Mouse (Mus musculus): Measurements from ENCODE around the gene Hcn2. TPM values are rescaled to one million over a fixed set of nuclear protein-coding genes. Genes with fewer than 3 reads are reported as not detected.

The Hcn2 gene
- polyA plus RNA-seq, 1 experiment from 2014 or later, result 0.08 TPM

- peaks cover 47% of the 10 kb centered on the region for H3K27me3 ChIP-seq
- no peaks in the 10 kb centered on the region for H3K9me3 ChIP-seq
- H3K27ac ChIP-seq, result no peak overlapping the region
- peaks cover 18% of the 10 kb centered on the region for H3K4me1 ChIP-seq
- 20% methylated on average over 1 of the region's 1 CpGs for WGBS
- ATAC-seq (ENCODE audit: insufficient number of reproducible peaks, insufficient read depth, low FRiP score, low TSS enrichment), result no peak
- peaks cover 41% of the 10 kb centered on the region for H3K36me3 ChIP-seq
- H3K9ac ChIP-seq, result no peak overlapping the region
- no peak overlapping the region for H3K4me3 ChIP-seq
- no peak overlapping the region for H3K4me2 ChIP-seq (replicated peaks)
Observed at GRCm38 (mm10) chr10:79713163-79713562, 3.3 kb upstream of the Hcn2 start.

GRCm38 (mm10) chr10:79714996-79715395 is 1.4 kb upstream of the Hcn2 start:
- peaks cover 57% of the 10 kb centered on the region for H3K27me3 ChIP-seq
- no peak overlapping the region for H3K4me2 ChIP-seq (replicated peaks)
- no peaks in the 10 kb centered on the region for H3K9me3 ChIP-seq
- H3K9ac ChIP-seq, result no peak overlapping the region
- 63% methylated on average over 4 of the region's 4 CpGs for WGBS
- ATAC-seq (ENCODE audit: insufficient number of reproducible peaks, insufficient read depth, low FRiP score, low TSS enrichment), result no peak
- peaks cover 22% of the 10 kb centered on the region for H3K36me3 ChIP-seq
- peaks cover 14% of the 10 kb centered on the region for H3K4me1 ChIP-seq
- H3K27ac ChIP-seq, result no peak overlapping the region
- H3K4me3 ChIP-seq, result no peak overlapping the region

GRCm38 (mm10) chr10:79716988-79717355 is 538 bp downstream of the Hcn2 start:
- no peak for ATAC-seq (ENCODE audit: insufficient number of reproducible peaks, insufficient read depth, low FRiP score, low TSS enrichment)
- Histone ChIP-seq H3K27ac (no peak overlapping the region), H3K27me3 (peaks cover 57% of the 10 kb centered on the region), H3K9me3 (no peaks in the 10 kb centered on the region), H3K36me3 (peaks cover 3% of the 10 kb centered on the region; the same call in 1 of the 2 replicates), H3K4me2 (replicated peaks) (peak overlapping the region; percentile 98), H3K9ac (peak overlapping the region; percentile 57), H3K4me3 (peak overlapping the region; percentile 56), H3K4me1 (peaks cover 14% of the 10 kb centered on the region)
- under 1% methylated on average over 44 of the region's 44 CpGs for WGBS

- H3K9me3 ChIP-seq, result no peaks in the 10 kb centered on the region
- peak overlapping the region; percentile 98 for H3K4me2 ChIP-seq (replicated peaks)
- ATAC-seq (ENCODE audit: insufficient number of reproducible peaks, insufficient read depth, low FRiP score, low TSS enrichment), result no peak
- H3K4me1 ChIP-seq, result peaks cover 14% of the 10 kb centered on the region
- peaks cover 57% of the 10 kb centered on the region for H3K27me3 ChIP-seq
- H3K27ac ChIP-seq, result no peak overlapping the region
- H3K9ac ChIP-seq, result no peak overlapping the region
- 5% methylated on average over 43 of the region's 43 CpGs for WGBS
- H3K4me3 ChIP-seq, result peak overlapping the region; percentile 56
- H3K36me3 ChIP-seq, result no peaks in the 10 kb centered on the region
Observed at GRCm38 (mm10) chr10:79717640-79718357, 1.4 kb downstream of the Hcn2 start.

GRCm38 (mm10) chr10:79721089-79721488 is 4.7 kb downstream of the Hcn2 start:
- H3K27ac ChIP-seq, result no peak overlapping the region
- H3K27me3 ChIP-seq, result peaks cover 31% of the 10 kb centered on the region
- no peak for ATAC-seq (ENCODE audit: insufficient number of reproducible peaks, insufficient read depth, low FRiP score, low TSS enrichment)
- H3K9ac ChIP-seq, result no peak overlapping the region
- no peaks in the 10 kb centered on the region for H3K36me3 ChIP-seq
- peaks cover 14% of the 10 kb centered on the region for H3K4me1 ChIP-seq
- no peak overlapping the region for H3K4me2 ChIP-seq (replicated peaks)
- no peaks in the 10 kb centered on the region for H3K9me3 ChIP-seq
- WGBS, result 66% methylated on average over 5 of the region's 5 CpGs
- no peak overlapping the region for H3K4me3 ChIP-seq

- H3K27me3 ChIP-seq, result peaks cover 12% of the 10 kb centered on the region
- H3K9ac ChIP-seq, result no peak overlapping the region
- no peak overlapping the region for H3K4me2 ChIP-seq (replicated peaks)
- H3K36me3 ChIP-seq, result no peaks in the 10 kb centered on the region
- 67% methylated on average over 6 of the region's 6 CpGs for WGBS
- no peaks in the 10 kb centered on the region for H3K9me3 ChIP-seq
- ATAC-seq (ENCODE audit: insufficient number of reproducible peaks, insufficient read depth, low FRiP score, low TSS enrichment), result no peak
- H3K4me3 ChIP-seq, result no peak overlapping the region
- H3K4me1 ChIP-seq, result no peaks in the 10 kb centered on the region
- H3K27ac ChIP-seq, result no peak overlapping the region
Observed at GRCm38 (mm10) chr10:79723047-79723446, 6.6 kb downstream of the Hcn2 start.

- H3K9me3 ChIP-seq, result no peaks in the 10 kb centered on the region
- no peak overlapping the region for H3K4me3 ChIP-seq
- peaks cover 5% of the 10 kb centered on the region for H3K27me3 ChIP-seq
- H3K27ac ChIP-seq, result no peak overlapping the region
- H3K4me2 ChIP-seq (replicated peaks), result no peak overlapping the region
- no peaks in the 10 kb centered on the region for H3K36me3 ChIP-seq
- no peaks in the 10 kb centered on the region for H3K4me1 ChIP-seq
- no peak overlapping the region for H3K9ac ChIP-seq
- no peak for ATAC-seq (ENCODE audit: insufficient number of reproducible peaks, insufficient read depth, low FRiP score, low TSS enrichment)
- WGBS, result 70% methylated on average over 7 of the region's 7 CpGs
Observed at GRCm38 (mm10) chr10:79723692-79724091, 7.3 kb downstream of the Hcn2 start.

GRCm38 (mm10) chr10:79726090-79726489 is 9.7 kb downstream of the Hcn2 start:
- H3K4me3 ChIP-seq, result no peak overlapping the region
- no peaks in the 10 kb centered on the region for H3K36me3 ChIP-seq
- H3K27me3 ChIP-seq, result no peaks in the 10 kb centered on the region
- ATAC-seq (ENCODE audit: insufficient number of reproducible peaks, insufficient read depth, low FRiP score, low TSS enrichment), result no peak
- H3K9ac ChIP-seq, result no peak overlapping the region
- no peak overlapping the region for H3K4me2 ChIP-seq (replicated peaks)
- no peak overlapping the region for H3K27ac ChIP-seq
- H3K4me1 ChIP-seq, result no peaks in the 10 kb centered on the region
- 32% methylated on average over 11 of the region's 11 CpGs for WGBS
- H3K9me3 ChIP-seq, result no peaks in the 10 kb centered on the region

- H3K27me3 ChIP-seq, result no peaks in the 10 kb centered on the region
- 75% methylated on average over 28 of the region's 28 CpGs for WGBS
- no peaks in the 10 kb centered on the region for H3K4me1 ChIP-seq
Observed at GRCm38 (mm10) chr10:79728323-79729249, 12.2 kb downstream of the Hcn2 start.

GRCm38 (mm10) chr10:79729357-79729965 is 13.0 kb downstream of the Hcn2 start:
- Histone ChIP-seq H3K27me3 (no peaks in the 10 kb centered on the region), H3K27ac (no peak overlapping the region), H3K36me3 (peaks cover 17% of the 10 kb centered on the region), H3K4me1 (no peaks in the 10 kb centered on the region), H3K4me2 (replicated peaks) (no peak overlapping the region), H3K9ac (no peak overlapping the region), H3K4me3 (no peak overlapping the region), H3K9me3 (no peaks in the 10 kb centered on the region)
- no peak for ATAC-seq (ENCODE audit: insufficient number of reproducible peaks, insufficient read depth, low FRiP score, low TSS enrichment)
- WGBS, result 82% methylated on average over 13 of the region's 13 CpGs

More at GRCm38 (mm10) chr10:79728323-79729249, 12.2 kb downstream of the Hcn2 start:
- H3K9ac ChIP-seq, result no peak overlapping the region
- no peaks in the 10 kb centered on the region for H3K9me3 ChIP-seq
- H3K36me3 ChIP-seq, result peaks cover 10% of the 10 kb centered on the region; the same call in 1 of the 2 replicates
- H3K4me2 ChIP-seq (replicated peaks), result no peak overlapping the region
- ATAC-seq (ENCODE audit: insufficient number of reproducible peaks, insufficient read depth, low FRiP score, low TSS enrichment), result no peak
- no peak overlapping the region for H3K4me3 ChIP-seq
- H3K27ac ChIP-seq, result no peak overlapping the region

GRCm38 (mm10) chr10:79732500-79732899 is 16.1 kb downstream of the Hcn2 start:
- Histone ChIP-seq H3K27me3 (peaks cover 18% of the 10 kb centered on the region), H3K27ac (no peak overlapping the region), H3K4me2 (replicated peaks) (no peak overlapping the region), H3K36me3 (peaks cover 48% of the 10 kb centered on the region), H3K9ac (no peak overlapping the region), H3K4me3 (no peak overlapping the region), H3K4me1 (no peaks in the 10 kb centered on the region), H3K9me3 (peaks cover 20% of the 10 kb centered on the region)
- no peak for ATAC-seq (ENCODE audit: insufficient number of reproducible peaks, insufficient read depth, low FRiP score, low TSS enrichment)
- 95% methylated on average over 1 of the region's 1 CpGs for WGBS

Data from embryonic facial prominence, embryonic 12.5 days (tissue).